Mouse (Mus musculus) heart, postnatal 0 days (tissue): ENCODE results near the gene Tns1. TPM values are rescaled to one million over a fixed set of nuclear protein-coding genes. Genes with fewer than 3 reads are reported as not detected.

Experiments
- ATAC-seq: fragments of 200-750 bp; cut with Nextera tagmentation; 2 replicates; pipeline ENCODE4 v1.8.0; 2017; ENCODE audit warnings: low read depth, moderate number of reproducible peaks, moderate library complexity; ENCODE audit not compliant: insufficient read depth
- DNase-seq: peaks from one replicate; pipeline ENCODE4 v3.0.0-alpha.2; 2016; ENCODE audit warnings: low spot score
- H3K27ac ChIP-seq: fragments of 300-500 bp; sonication (generic); 2 replicates; pipeline ENCODE4 v1.5.1; 2014; ENCODE audit warnings: low read depth, mild to moderate bottlenecking
- H3K27me3 ChIP-seq: fragments of 300-500 bp; sonication (generic); 2 replicates; pipeline ENCODE4 v1.6.1; 2014; ENCODE audit warnings: low read length, mixed read lengths; ENCODE audit not compliant: control insufficient read depth, insufficient read depth
- H3K36me3 ChIP-seq: fragments of 300-500 bp; sonication (generic); replicated peaks from 2 replicates; pipeline ENCODE4 v1.6.1; 2014; ENCODE audit warnings: low read length, mixed read lengths; ENCODE audit not compliant: control insufficient read depth, insufficient read depth
- H3K4me1 ChIP-seq: fragments of 300-500 bp; sonication (generic); 2 replicates; pipeline ENCODE4 v1.6.1; 2014; ENCODE audit warnings: antibody characterized with exemption; ENCODE audit not compliant: control insufficient read depth, insufficient read depth
- H3K4me2 ChIP-seq: fragments of 300-500 bp; sonication (generic); 2 replicates; pipeline ENCODE4 v1.6.1; 2014; ENCODE audit warnings: low read depth, mild to moderate bottlenecking, low read length, moderate library complexity
- H3K4me3 ChIP-seq: fragments of 300-500 bp; sonication (generic); 2 replicates; pipeline ENCODE4 v1.5.1; 2014; ENCODE audit warnings: low read depth, low read length
- H3K9ac ChIP-seq: fragments of 300-500 bp; sonication (generic); replicated peaks from 2 replicates; pipeline ENCODE4 v1.6.1; 2014; ENCODE audit warnings: low read depth, low read length, mixed read lengths
- H3K9me3 ChIP-seq: fragments of 300-500 bp; sonication (generic); replicated peaks from 2 replicates; pipeline ENCODE4 v1.6.1; 2016; ENCODE audit warnings: low read length; ENCODE audit not compliant: control insufficient read depth
- CTCF ChIP-seq: IDR thresholded peaks from 2 replicates; pipeline ENCODE4 v1.5.1; 2016; ENCODE audit warnings: antibody characterized with exemption, control low read depth, low read depth
- EP300 ChIP-seq: IDR thresholded peaks from 2 replicates; pipeline ENCODE4 v1.6.1; 2016; ENCODE audit warnings: antibody characterized with exemption, low read depth
- WGBS: fragments of 180-500 bp; shearing (Covaris S2); extraction: QIAGEN DNeasy Blood & Tissue Kit; methylation state at CpG from one replicate; pipeline ENCODE4 v1.1.7; 2014; 5-methylcytosine and 5-hydroxymethylcytosine counted together
- polyA plus RNA-seq: library from polyadenylated mRNA; unstranded; fragments of >200 nt; fragmentation: Nextera tagmentation; extraction: Ambion mirVana; gene quantifications from 2 replicates; pipeline ENCODE4 v1.2.1, GENCODE M21; 2015
- total RNA-seq: library from RNA; depleted of rRNA; stranded (reverse); fragments of >200 nt; gene quantifications from 2 replicates; pipeline ENCODE4 v1.2.3, GENCODE M21; 2014; ENCODE audit warnings: low replicate concordance

The Tns1 gene
- total and polyA plus RNA-seq, 2 experiments from 2014 or later = 125 to 458 TPM

DNA sequence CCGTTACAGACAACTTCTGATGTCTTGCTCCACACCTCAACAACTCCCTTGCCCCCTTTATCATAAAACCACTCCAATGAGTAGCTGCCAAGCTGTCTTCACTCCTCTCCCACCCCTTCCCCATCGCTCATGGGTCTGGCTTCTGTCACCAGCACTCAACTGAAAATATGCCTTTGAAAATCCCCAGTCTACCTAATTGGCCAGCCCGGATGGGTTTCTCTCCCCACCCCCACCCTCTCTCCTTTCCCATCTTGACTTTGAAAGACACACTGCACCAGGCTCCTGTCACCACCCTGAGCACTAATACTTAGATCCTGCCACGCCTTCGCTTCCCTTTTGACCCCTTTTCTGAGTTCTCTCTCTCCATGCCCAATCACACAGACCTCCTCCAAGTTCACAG, 175.5 kb downstream of the Tns1 start:
- WGBS = 23% methylated on average over 5 of the region's 5 CpGs
- Histone ChIP-seq H3K4me2 (no peak overlapping the region), H3K4me1 (peaks cover 62% of the 10 kb centered on the region), H3K27me3 (no peaks in the 10 kb centered on the region), H3K9me3 (no peaks in the 10 kb centered on the region), H3K9ac (no peak overlapping the region), H3K4me3 (no peak overlapping the region), H3K36me3 (peaks cover 54% of the 10 kb centered on the region), H3K27ac (peak overlapping the region; percentile 79)
- TF ChIP-seq CTCF = no peak
- peak; percentile 99 for TF ChIP-seq EP300
- ATAC-seq (peak; percentile 87), DNase-seq (peak; percentile 93)

- peaks cover 48% of the 10 kb centered on the region for H3K36me3 ChIP-seq
- no peak overlapping the region for H3K4me3 ChIP-seq
- WGBS = 52% methylated on average over 15 of the region's 15 CpGs
- H3K9ac ChIP-seq = no peak overlapping the region
- TF ChIP-seq EP300 = no peak
- TF ChIP-seq CTCF = no peak
- H3K9me3 ChIP-seq = no peaks in the 10 kb centered on the region
- H3K27me3 ChIP-seq = no peaks in the 10 kb centered on the region
- ATAC-seq (no peak), DNase-seq (peak; percentile 67)
- peak overlapping the region; percentile 73 for H3K27ac ChIP-seq
- H3K4me2 ChIP-seq = no peak overlapping the region
- peaks cover 68% of the 10 kb centered on the region for H3K4me1 ChIP-seq
These were observed 176.5 kb downstream of the Tns1 start for GRCm38 (mm10) chr1:73947525-73948304.

GRCm38 (mm10) chr1:73946701-73947100, 177.5 kb downstream of the Tns1 start:
- no peaks in the 10 kb centered on the region for H3K27me3 ChIP-seq
- TF ChIP-seq EP300 = no peak
- TF ChIP-seq CTCF = no peak
- H3K4me1 ChIP-seq = peaks cover 72% of the 10 kb centered on the region
- no peak for ATAC-seq
- H3K9ac ChIP-seq = no peak overlapping the region
- H3K36me3 ChIP-seq = peaks cover 46% of the 10 kb centered on the region
- no peak overlapping the region for H3K4me3 ChIP-seq
- DNase-seq = no peak
- no peak overlapping the region for H3K4me2 ChIP-seq
- peak overlapping the region; percentile 73 for H3K27ac ChIP-seq
- H3K9me3 ChIP-seq = no peaks in the 10 kb centered on the region
- 40% methylated on average over 7 of the region's 7 CpGs for WGBS

- Histone ChIP-seq H3K4me3 (no peak overlapping the region), H3K4me1 (peaks cover 58% of the 10 kb centered on the region), H3K27ac (peak overlapping the region; percentile 77), H3K9me3 (no peaks in the 10 kb centered on the region), H3K4me2 (no peak overlapping the region), H3K9ac (no peak overlapping the region), H3K27me3 (no peaks in the 10 kb centered on the region), H3K36me3 (peaks cover 44% of the 10 kb centered on the region)
- no peak for DNase-seq
- no peak for ATAC-seq
- WGBS = 14% methylated on average over 3 of the region's 3 CpGs
- TF ChIP-seq CTCF = no peak
- TF ChIP-seq EP300 = no peak
These were observed 179.9 kb downstream of the Tns1 start for GRCm38 (mm10) chr1:73944393-73944792.

- Histone ChIP-seq H3K4me1 (peaks cover 53% of the 10 kb centered on the region), H3K4me2 (no peak overlapping the region), H3K27me3 (no peaks in the 10 kb centered on the region), H3K27ac (peak overlapping the region; percentile 77), H3K9ac (no peak overlapping the region), H3K36me3 (peaks cover 47% of the 10 kb centered on the region), H3K9me3 (no peaks in the 10 kb centered on the region), H3K4me3 (no peak overlapping the region)
- TF ChIP-seq EP300 (no peak), CTCF (no peak)
- ATAC-seq (peak; percentile 31), DNase-seq (peak; percentile 66)
- 37% methylated on average over 9 of the region's 9 CpGs for WGBS
These were observed 180.5 kb downstream of the Tns1 start for GRCm38 (mm10) chr1:73943667-73944289.
